Comparison of ENCODE assay signal across 8 mouse cellular contexts in the genomic region with DNA sequence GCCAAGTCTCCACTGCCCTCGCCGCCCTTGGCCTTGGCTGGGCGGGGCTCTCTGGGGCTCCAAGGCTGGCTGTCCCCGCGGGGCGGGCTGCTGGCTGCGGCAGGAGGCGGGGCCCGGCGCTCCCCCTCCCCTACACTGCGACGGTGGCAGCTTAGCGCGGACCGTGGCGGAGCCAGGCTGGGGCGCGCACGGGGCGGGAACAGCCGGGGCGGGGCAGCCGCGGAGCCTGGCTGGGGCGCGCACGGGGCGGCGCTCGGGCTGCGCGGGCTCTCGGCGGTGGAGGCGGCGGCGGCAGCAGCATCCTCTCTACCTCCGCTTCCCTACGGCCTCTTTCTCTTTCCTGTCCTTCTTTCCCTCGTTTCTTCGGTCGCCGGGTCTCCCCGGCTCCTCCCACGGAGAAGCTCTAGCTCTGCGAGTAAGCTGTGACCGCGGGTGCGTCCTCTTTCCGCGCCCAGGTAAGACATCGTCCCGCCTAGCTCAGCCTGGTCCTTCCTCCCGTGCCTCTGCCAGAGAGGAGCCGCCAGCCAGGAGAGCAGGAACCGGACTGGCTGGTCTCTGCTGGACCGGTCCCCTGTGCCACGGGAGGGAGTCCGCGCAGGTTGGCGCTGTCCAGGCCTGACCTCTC. TPM values are rescaled to one million over a fixed set of nuclear protein-coding genes. Genes with fewer than 3 reads are reported as not detected.
DNase-seq lines count a peak whose midpoint lies in the region; ATAC-seq and TF ChIP-seq lines count a peak whose summit lies in the region.

A gene (plus strand): TSS at position 233 of the 625 bp plus-strand sequence.

- WGBS in forebrain, embryonic 11.5 days, result under 1% methylated on average over 52 of the region's 61 CpGs
- under 1% methylated on average over 45 of the region's 61 CpGs for WGBS in heart, embryonic 14.5 days
- WGBS in kidney, postnatal 0 days, result under 1% methylated on average over 43 of the region's 61 CpGs
- WGBS in liver, adult 2 months, result under 1% methylated on average over 61 of the region's 61 CpGs
- WGBS in stomach, embryonic 16.5 days, result under 1% methylated on average over 45 of the region's 61 CpGs

- no peaks in the 10 kb centered on the region for H3K27me3 ChIP-seq in forebrain, embryonic 11.5 days (ENCODE audit: control insufficient read depth, insufficient read depth, low read length)
- peaks cover 5% of the 10 kb centered on the region; the same call in 1 of the 2 replicates for H3K27me3 ChIP-seq in heart, embryonic 14.5 days (ENCODE audit: control insufficient read depth, insufficient read depth, low read length)
- no peaks in the 10 kb centered on the region for H3K27me3 ChIP-seq in kidney, postnatal 0 days (ENCODE audit: insufficient read depth, low read length)
- H3K27me3 ChIP-seq in liver, adult 2 months (ENCODE audit: control insufficient read depth, insufficient read depth, low read length), result no peaks in the 10 kb centered on the region
- H3K27me3 ChIP-seq in myocyte (ENCODE audit: control insufficient read depth, insufficient read depth, insufficient read length), result no peaks in the 10 kb centered on the region
- H3K27me3 ChIP-seq in stomach, embryonic 16.5 days (ENCODE audit: control insufficient read depth, insufficient read depth, low read length), result no peaks in the 10 kb centered on the region

- no peak for TF ChIP-seq CTCF in brain, embryonic 14.5 days (IDR thresholded peaks at IDR 0.05; ENCODE audit: borderline replicate concordance, extremely low read depth, insufficient read depth, insufficient read length)
- TF ChIP-seq CTCF in kidney, postnatal 0 days (IDR thresholded peaks at IDR 0.05; ENCODE audit: low read depth), result no peak
- no peak for TF ChIP-seq CTCF in liver, adult 2 months (IDR thresholded peaks at IDR 0.05; ENCODE audit: low read depth, low read length)

- TF ChIP-seq POLR2A in brain, embryonic 14.5 days (IDR thresholded peaks at IDR 0.05; ENCODE audit: borderline replicate concordance, extremely low read depth, insufficient read depth, insufficient read length, poor library complexity, severe bottlenecking), result peak; percentile 77; the same call in 1 of the 2 replicates
- TF ChIP-seq POLR2A in liver, adult 2 months (IDR thresholded peaks at IDR 0.05; ENCODE audit: extremely low read depth, insufficient read depth, low read length), result no peak
- TF ChIP-seq POLR2A in myocyte (IDR thresholded peaks at IDR 0.05; ENCODE audit: insufficient read length, low read depth), result no peak

- ATAC-seq in CD4-positive, CD25-positive, alpha-beta regulatory T cell, adult 4 months, result peak; percentile 76
- peak; percentile 97 for ATAC-seq in forebrain, embryonic 11.5 days (replicated peaks; ENCODE audit: low FRiP score)
- peak; percentile 99 for ATAC-seq in heart, embryonic 14.5 days (ENCODE audit: insufficient number of reproducible peaks, insufficient read depth, low FRiP score, low read depth)
- peak; percentile 97 for ATAC-seq in kidney, postnatal 0 days (replicated peaks; ENCODE audit: low FRiP score, low read depth)
- ATAC-seq in stomach, embryonic 16.5 days (ENCODE audit: insufficient read depth, low FRiP score), result peak; percentile 98

- no peaks in the 10 kb centered on the region for H3K36me3 ChIP-seq in forebrain, embryonic 11.5 days (ENCODE audit: control insufficient read depth, insufficient read depth, low read length)
- no peaks in the 10 kb centered on the region for H3K36me3 ChIP-seq in heart, embryonic 14.5 days (ENCODE audit: control insufficient read depth, insufficient read depth, low read length)
- H3K36me3 ChIP-seq in kidney, postnatal 0 days (ENCODE audit: insufficient read depth, low read length), result no peaks in the 10 kb centered on the region
- H3K36me3 ChIP-seq in liver, adult 2 months (ENCODE audit: control insufficient read depth, insufficient read depth, low read length), result no peaks in the 10 kb centered on the region
- H3K36me3 ChIP-seq in myocyte (ENCODE audit: control insufficient read depth, insufficient read depth), result no peaks in the 10 kb centered on the region
- H3K36me3 ChIP-seq in stomach, embryonic 16.5 days (ENCODE audit: control insufficient read depth, insufficient read depth, low read length), result no peaks in the 10 kb centered on the region

- peak within 1 kb of the TSS; percentile 51 for H3K4me3 ChIP-seq in forebrain, embryonic 11.5 days (ENCODE audit: low read depth, low read length)
- H3K4me3 ChIP-seq in heart, embryonic 14.5 days (ENCODE audit: control insufficient read depth in 1 of 2, insufficient read depth in 1 of 2, low read depth in 1 of 2, low read length in 2 of 2), result peak within 1 kb of the TSS; percentile 68 to 80
- H3K4me3 ChIP-seq in kidney, postnatal 0 days (replicated peaks; ENCODE audit: low read depth, low read length), result peak within 1 kb of the TSS; percentile 62
- peak within 1 kb of the TSS; percentile 59 for H3K4me3 ChIP-seq in liver, adult 2 months (ENCODE audit: insufficient read depth, low read depth, low read length)
- H3K4me3 ChIP-seq in myocyte, result peak within 1 kb of the TSS; percentile 25
- peak within 1 kb of the TSS; percentile 58 for H3K4me3 ChIP-seq in stomach, embryonic 16.5 days (replicated peaks; ENCODE audit: low read length)

- H3K4me1 ChIP-seq in forebrain, embryonic 11.5 days (replicated peaks; ENCODE audit: control insufficient read depth, insufficient read depth, low read length), result peaks cover 3% of the 10 kb centered on the region; the same call in 1 of the 2 replicates
- H3K4me1 ChIP-seq in heart, embryonic 14.5 days (ENCODE audit: control insufficient read depth in 2 of 2, insufficient read depth in 2 of 2, low read length in 2 of 2), result no peaks in the 10 kb centered on the region
- H3K4me1 ChIP-seq in kidney, postnatal 0 days (replicated peaks; ENCODE audit: insufficient read depth, low read length), result 0 out of 2 replicates have a peak, but pooled peaks cover 7% of the 10 kb centered on the region
- H3K4me1 ChIP-seq in liver, adult 2 months (ENCODE audit: control insufficient read depth, insufficient read depth, low read length), result peaks cover 3% of the 10 kb centered on the region; the same call in 1 of the 2 replicates
- H3K4me1 ChIP-seq in stomach, embryonic 16.5 days (ENCODE audit: control insufficient read depth, insufficient read depth, low read length), result 0 out of 2 replicates have a peak, but pooled peaks cover 6% of the 10 kb centered on the region

- H3K27ac ChIP-seq in forebrain, embryonic 11.5 days (ENCODE audit: low read depth, low read length), result peak within 1 kb of the TSS; percentile 71
- no peak within 1 kb of the TSS for H3K27ac ChIP-seq in heart, embryonic 14.5 days (replicated peaks in 1 of 2; ENCODE audit: control insufficient read depth in 1 of 2, insufficient read depth in 1 of 2, low read depth in 2 of 2, low read length in 2 of 2)
- H3K27ac ChIP-seq in kidney, postnatal 0 days, result no peak within 1 kb of the TSS; the same call in 1 of the 2 replicates
- no peak within 1 kb of the TSS for H3K27ac ChIP-seq in liver, adult 2 months (replicated peaks; ENCODE audit: insufficient read depth, low read depth, low read length)
- H3K27ac ChIP-seq in stomach, embryonic 16.5 days (ENCODE audit: low read length), result peak within 1 kb of the TSS; percentile 10; the same call in 1 of the 2 replicates

- no peak within 1 kb of the TSS for H3ac ChIP-seq in myocyte (ENCODE audit: control insufficient read depth, insufficient read length)

- no peaks in the 10 kb centered on the region for H3K9me3 ChIP-seq in forebrain, embryonic 11.5 days (ENCODE audit: control insufficient read depth, low read length)
- H3K9me3 ChIP-seq in heart, embryonic 14.5 days (ENCODE audit: control insufficient read depth, low read length), result no peaks in the 10 kb centered on the region
- no peaks in the 10 kb centered on the region for H3K9me3 ChIP-seq in kidney, postnatal 0 days (replicated peaks; ENCODE audit: low read length)
- H3K9me3 ChIP-seq in stomach, embryonic 16.5 days (replicated peaks; ENCODE audit: control insufficient read depth, low read length), result no peaks in the 10 kb centered on the region

- peak within 1 kb of the TSS; percentile 72 for H3K9ac ChIP-seq in forebrain, embryonic 11.5 days (ENCODE audit: low read length)
- H3K9ac ChIP-seq in heart, embryonic 14.5 days (ENCODE audit: low read length), result peak within 1 kb of the TSS; percentile 73
- H3K9ac ChIP-seq in kidney, postnatal 0 days (ENCODE audit: low read depth, low read length), result peak within 1 kb of the TSS; percentile 50
- peak within 1 kb of the TSS; percentile 41; the same call in 1 of the 2 replicates for H3K9ac ChIP-seq in liver, adult 2 months (ENCODE audit: low read depth, low read length)
- H3K9ac ChIP-seq in stomach, embryonic 16.5 days (ENCODE audit: low read length), result peak within 1 kb of the TSS; percentile 63

- DNase-seq in brain, embryonic 14.5 days (ENCODE audit: low read depth), result peak; percentile 95
- peak; percentile 94 for DNase-seq in forebrain, embryonic 11.5 days (ENCODE audit: low spot score)
- DNase-seq in kidney, postnatal 0 days (ENCODE audit: low spot score), result peak; percentile 76
- peak; percentile 17 for DNase-seq in liver, adult 2 months (ENCODE audit: extremely low read depth, low read depth, low spot score)

- no peaks in the 10 kb centered on the region for H3K79me2 ChIP-seq in liver, adult 2 months (ENCODE audit: control insufficient read depth, insufficient read depth, low read length)
- H3K79me2 ChIP-seq in myocyte (ENCODE audit: control insufficient read depth, insufficient read depth), result no peaks in the 10 kb centered on the region

- peak within 1 kb of the TSS; percentile 62 for H3K4me2 ChIP-seq in forebrain, embryonic 11.5 days (ENCODE audit: low read depth, low read length, severe bottlenecking)
- peak within 1 kb of the TSS; percentile 98 for H3K4me2 ChIP-seq in heart, embryonic 14.5 days (ENCODE audit: low read length)
- peak within 1 kb of the TSS; percentile 76 for H3K4me2 ChIP-seq in kidney, postnatal 0 days (ENCODE audit: low read length)
- H3K4me2 ChIP-seq in myocyte (ENCODE audit: low read depth), result peak within 1 kb of the TSS; percentile 72
- H3K4me2 ChIP-seq in stomach, embryonic 16.5 days (ENCODE audit: low read depth, low read length), result peak within 1 kb of the TSS; percentile 91

TF ChIP-seq in myocyte, 11 proteins besides CTCF, POLR2A, EP300 and RAD21 (continues in another document):
- peak in 1 of 3 experiments; percentile 38 for TF ChIP-seq MYOG (IDR thresholded peaks at IDR 0.05; ENCODE audit: control insufficient read depth in 1 of 3, insufficient read depth in 1 of 3, insufficient read length in 2 of 3, low read depth in 2 of 3)

RNA-seq across cellular contexts. Expression of the gene that starts here (rescaled TPM):
- polyA plus RNA-seq in CD4-positive, CD25-positive, alpha-beta regulatory T cell, adult 4 months (2017; shearing (Covaris generic)), result 10 to 100 TPM in 1 of 2 experiments, 1 to 10 TPM in 1; 3.5 to 10.7 TPM
- polyA plus RNA-seq in brain, embryonic 14.5 days (2012; rRNA removed), result 366 and 500 TPM in 2 replicates
- 164 and 177 TPM in 2 replicates for polyA plus RNA-seq in forebrain, embryonic 11.5 days (2014; fragmentation: Nextera tagmentation; extraction: Ambion mirVana)
- polyA plus RNA-seq in heart, embryonic 14.5 days (2014; fragmentation: Nextera tagmentation; extraction: Ambion mirVana), result 2.1 and 2.7 TPM in 2 replicates
- polyA plus RNA-seq in kidney, postnatal 0 days (2015; fragmentation: Nextera tagmentation; extraction: Ambion mirVana), result 3.5 and 3.8 TPM in 2 replicates
- total RNA-seq in liver, adult 2 months (2014; rRNA removed), result 1.0 and 1.5 TPM in 2 replicates
- polyA plus RNA-seq in liver, adult 2 months (2012; rRNA removed), result 0.25 and 0.45 TPM in 2 replicates
- 2.4 TPM for polyA plus RNA-seq in myocyte (2012; fragmentation: generic; extraction: Trizol)
- 17.8 and 19.8 TPM in 2 replicates for polyA plus RNA-seq in stomach, embryonic 16.5 days (2015; fragmentation: Nextera tagmentation; extraction: Ambion mirVana)

Comparison
In these comparisons a context has a peak if more than half of its experiments do, and no peak if none do; other contexts are left out.
1. DNase-seq: peak in every context shown above with its lines; median percentile 95 in brain, embryonic 14.5 days; 94 in forebrain, embryonic 11.5 days; 76 in kidney, postnatal 0 days; 17 in liver, adult 2 months.
2. H3K27ac ChIP-seq: peak in forebrain, embryonic 11.5 days (single experiment) and stomach, embryonic 16.5 days (single experiment); none in heart, embryonic 14.5 days (0 of 2), kidney, postnatal 0 days (single experiment) and liver, adult 2 months (single experiment).
3. Peak in every context shown above with its lines, with median percentiles within 50 percentile points of each other: ATAC-seq, H3K4me2 ChIP-seq, H3K4me3 ChIP-seq and H3K9ac ChIP-seq.